Mouse (Mus musculus) thymus, adult 2 months (tissue): ENCODE data around the gene Macf1. TPM values are rescaled to one million over a fixed set of nuclear protein-coding genes. Genes with fewer than 3 reads are reported as not detected.

ENCODE experiments used
- DNase-seq: peaks from one replicate; pipeline ENCODE4 v3.0.0; 2021
- H3K27ac ChIP-seq: fragments of 200-500 bp; 2 replicates; pipeline ENCODE4 v1.5.1; 2012; ENCODE audit warnings: low read length, control low read depth; ENCODE audit not compliant: control insufficient read depth, insufficient read depth
- H3K27me3 ChIP-seq: fragments of 200-500 bp; 2 replicates; pipeline ENCODE4 v1.6.1; 2012; ENCODE audit warnings: mild to moderate bottlenecking, low read length, moderate library complexity, mixed read lengths; ENCODE audit not compliant: control insufficient read depth, insufficient read depth
- H3K36me3 ChIP-seq: fragments of 200-500 bp; 2 replicates; pipeline ENCODE4 v1.6.1; 2012; ENCODE audit warnings: mild to moderate bottlenecking, low read length, moderate library complexity; ENCODE audit not compliant: control insufficient read depth, insufficient read depth
- H3K4me1 ChIP-seq: fragments of 200-500 bp; replicated peaks from 2 replicates; pipeline ENCODE4 v1.6.1; 2012; ENCODE audit warnings: low read length; ENCODE audit not compliant: control insufficient read depth, insufficient read depth
- H3K4me3 ChIP-seq: fragments of 200-500 bp; 2 replicates; pipeline ENCODE4 v1.5.1; 2012; ENCODE audit warnings: mild to moderate bottlenecking, low read length, control low read depth, moderate library complexity; ENCODE audit not compliant: control insufficient read depth, insufficient read depth
- CTCF ChIP-seq: fragments of 200-500 bp; IDR thresholded peaks from 2 replicates; pipeline ENCODE4 v1.5.1; 2012; ENCODE audit warnings: mild to moderate bottlenecking, control low read depth, low read length, moderate library complexity, borderline replicate concordance; ENCODE audit not compliant: control insufficient read depth, poor library complexity, insufficient read depth; ENCODE audit errors: extremely low read depth
- POLR2A ChIP-seq: fragments of 200-500 bp; IDR thresholded peaks from 2 replicates; pipeline ENCODE4 v1.6.1; 2012; ENCODE audit warnings: mild to moderate bottlenecking, low read length, control low read depth, moderate library complexity; ENCODE audit not compliant: control insufficient read depth, poor library complexity, insufficient read depth; ENCODE audit errors: extremely low read depth
- WGBS: fragments of 180-500 bp; shearing (Covaris S2); methylation state at CpG from one replicate; pipeline ENCODE4 v1.1.7; 2018; 5-methylcytosine and 5-hydroxymethylcytosine counted together
- polyA plus RNA-seq: library from polyadenylated mRNA; depleted of rRNA; stranded (reverse); fragments of >200 nt; gene quantifications from 2 replicates; pipeline ENCODE4 v1.2.3, GENCODE M21; 2012

The Macf1 gene
- polyA plus RNA-seq, 1 experiment, result 121 TPM

GRCm38 (mm10) chr4:123677060-123677804 lies 6.9 kb downstream of the Macf1 start:
- H3K4me1 ChIP-seq, result no peaks in the 10 kb centered on the region
- H3K4me3 ChIP-seq, result no peak overlapping the region
- H3K27ac ChIP-seq, result no peak overlapping the region
- TF ChIP-seq CTCF, result no peak
- TF ChIP-seq POLR2A, result no peak
- 91% methylated on average over 10 of the region's 10 CpGs for WGBS
- DNase-seq, result no peak
- H3K36me3 ChIP-seq, result no peaks in the 10 kb centered on the region
- H3K27me3 ChIP-seq, result no peaks in the 10 kb centered on the region

- H3K36me3 ChIP-seq, result no peaks in the 10 kb centered on the region
- no peak for DNase-seq
- H3K4me3 ChIP-seq, result no peak overlapping the region
- TF ChIP-seq CTCF (no peak), POLR2A (no peak)
- H3K4me1 ChIP-seq, result no peaks in the 10 kb centered on the region
- no peak overlapping the region for H3K27ac ChIP-seq
- H3K27me3 ChIP-seq, result peaks cover 2% of the 10 kb centered on the region
These were observed 13.6 kb downstream of the Macf1 start for GRCm38 (mm10) chr4:123670598-123670997.

GRCm38 (mm10) chr4:123669696-123670095 lies 14.5 kb downstream of the Macf1 start:
- 90% methylated on average over 6 of the region's 6 CpGs for WGBS
- H3K27me3 ChIP-seq, result peaks cover 10% of the 10 kb centered on the region
- no peak overlapping the region for H3K27ac ChIP-seq
- TF ChIP-seq POLR2A, result no peak
- TF ChIP-seq CTCF, result no peak
- no peak overlapping the region for H3K4me3 ChIP-seq
- H3K4me1 ChIP-seq, result peaks cover 6% of the 10 kb centered on the region
- DNase-seq, result no peak
- no peaks in the 10 kb centered on the region for H3K36me3 ChIP-seq

GRCm38 (mm10) chr4:123667260-123667867 lies 16.8 kb downstream of the Macf1 start:
- no peaks in the 10 kb centered on the region for H3K36me3 ChIP-seq
- no peak for TF ChIP-seq POLR2A
- TF ChIP-seq CTCF, result no peak
- peaks cover 21% of the 10 kb centered on the region for H3K4me1 ChIP-seq
- no peak overlapping the region for H3K27ac ChIP-seq
- peaks cover 24% of the 10 kb centered on the region for H3K27me3 ChIP-seq
- DNase-seq, result peak; percentile 70
- H3K4me3 ChIP-seq, result no peak overlapping the region
- 31% methylated on average over 1 of the region's 1 CpGs for WGBS

- Histone ChIP-seq H3K36me3 (no peaks in the 10 kb centered on the region), H3K4me3 (no peak overlapping the region), H3K27me3 (peaks cover 29% of the 10 kb centered on the region), H3K27ac (no peak overlapping the region), H3K4me1 (peaks cover 21% of the 10 kb centered on the region)
- whole genome bisulfite sequencing, result 95% methylated on average over 1 of the region's 1 CpGs
- TF ChIP-seq POLR2A (no peak), CTCF (no peak)
- DNase-seq, result no peak
These were observed 17.6 kb downstream of the Macf1 start for GRCm38 (mm10) chr4:123666517-123666916.

GRCm38 (mm10) chr4:123665681-123666278 lies 18.4 kb downstream of the Macf1 start:
- no peak for DNase-seq
- Histone ChIP-seq H3K36me3 (no peaks in the 10 kb centered on the region), H3K4me1 (peaks cover 21% of the 10 kb centered on the region), H3K4me3 (no peak overlapping the region), H3K27ac (no peak overlapping the region), H3K27me3 (peaks cover 33% of the 10 kb centered on the region)
- WGBS, result 82% methylated on average over 11 of the region's 11 CpGs
- TF ChIP-seq POLR2A (no peak), CTCF (no peak)
